Mouse (Mus musculus) intestine, postnatal 0 days (tissue): ENCODE results near the gene Eif2ak4. TPM values are rescaled to one million over a fixed set of nuclear protein-coding genes. Genes with fewer than 3 reads are reported as not detected.
A peak's percentile ranks its signal among the peaks of the same experiment; 100 is the strongest.

ENCODE experiments used
- ATAC-seq: fragments of 200-750 bp; cut with Nextera tagmentation; 2 replicates; pipeline ENCODE4 v1.8.0; 2017; ENCODE audit warnings: mild to moderate bottlenecking, moderate TSS enrichment, moderate library complexity
- H3K27ac ChIP-seq: fragments of 300-500 bp; sonication (generic); 2 replicates; pipeline ENCODE4 v1.5.1; 2014; ENCODE audit warnings: mild to moderate bottlenecking, low read depth, low read length, moderate library complexity
- H3K27me3 ChIP-seq: fragments of 300-500 bp; sonication (generic); replicated peaks from 2 replicates; pipeline ENCODE4 v1.6.1; 2014; ENCODE audit warnings: low read length, mixed read lengths; ENCODE audit not compliant: control insufficient read depth, insufficient read depth
- H3K36me3 ChIP-seq: fragments of 300-500 bp; sonication (generic); 2 replicates; pipeline ENCODE4 v1.6.1; 2014; ENCODE audit warnings: mild to moderate bottlenecking, moderate library complexity; ENCODE audit not compliant: control insufficient read depth, insufficient read depth
- H3K4me1 ChIP-seq: fragments of 300-500 bp; sonication (generic); replicated peaks from 2 replicates; pipeline ENCODE4 v1.6.1; 2014; ENCODE audit warnings: antibody characterized with exemption, low read length, mixed read lengths; ENCODE audit not compliant: control insufficient read depth, insufficient read depth
- H3K4me2 ChIP-seq: fragments of 300-500 bp; sonication (generic); replicated peaks from 2 replicates; pipeline ENCODE4 v1.6.1; 2014; ENCODE audit warnings: low read depth, mild to moderate bottlenecking, moderate library complexity
- H3K4me3 ChIP-seq: fragments of 300-500 bp; sonication (generic); 2 replicates; pipeline ENCODE4 v1.5.1; 2014; ENCODE audit warnings: low read depth, low read length
- H3K9ac ChIP-seq: fragments of 300-500 bp; sonication (generic); 2 replicates; pipeline ENCODE4 v1.6.1; 2014; ENCODE audit warnings: mild to moderate bottlenecking, low read depth, low read length
- H3K9me3 ChIP-seq: fragments of 300-500 bp; sonication (generic); 2 replicates; pipeline ENCODE4 v1.6.1; 2016; ENCODE audit warnings: mixed run types; ENCODE audit not compliant: control insufficient read depth
- CTCF ChIP-seq: sonication (generic); IDR thresholded peaks from 2 replicates; pipeline ENCODE4 v1.5.1; 2016; ENCODE audit warnings: low read depth, mild to moderate bottlenecking, control low read depth, antibody characterized with exemption, moderate library complexity
- WGBS: fragments of 180-500 bp; shearing (Covaris S2); extraction: QIAGEN DNeasy Blood & Tissue Kit; methylation state at CpG from one replicate; pipeline ENCODE4 v1.1.7; 2014; 5-methylcytosine and 5-hydroxymethylcytosine counted together
- polyA plus RNA-seq: library from polyadenylated mRNA; unstranded; fragments of >200 nt; fragmentation: Nextera tagmentation; extraction: Ambion mirVana; gene quantifications from 2 replicates; pipeline ENCODE4 v1.2.1, GENCODE M21; 2015

The Eif2ak4 gene
- polyA plus RNA-seq, 1 experiment from 2014 or later, result 3.7 TPM

DNA sequence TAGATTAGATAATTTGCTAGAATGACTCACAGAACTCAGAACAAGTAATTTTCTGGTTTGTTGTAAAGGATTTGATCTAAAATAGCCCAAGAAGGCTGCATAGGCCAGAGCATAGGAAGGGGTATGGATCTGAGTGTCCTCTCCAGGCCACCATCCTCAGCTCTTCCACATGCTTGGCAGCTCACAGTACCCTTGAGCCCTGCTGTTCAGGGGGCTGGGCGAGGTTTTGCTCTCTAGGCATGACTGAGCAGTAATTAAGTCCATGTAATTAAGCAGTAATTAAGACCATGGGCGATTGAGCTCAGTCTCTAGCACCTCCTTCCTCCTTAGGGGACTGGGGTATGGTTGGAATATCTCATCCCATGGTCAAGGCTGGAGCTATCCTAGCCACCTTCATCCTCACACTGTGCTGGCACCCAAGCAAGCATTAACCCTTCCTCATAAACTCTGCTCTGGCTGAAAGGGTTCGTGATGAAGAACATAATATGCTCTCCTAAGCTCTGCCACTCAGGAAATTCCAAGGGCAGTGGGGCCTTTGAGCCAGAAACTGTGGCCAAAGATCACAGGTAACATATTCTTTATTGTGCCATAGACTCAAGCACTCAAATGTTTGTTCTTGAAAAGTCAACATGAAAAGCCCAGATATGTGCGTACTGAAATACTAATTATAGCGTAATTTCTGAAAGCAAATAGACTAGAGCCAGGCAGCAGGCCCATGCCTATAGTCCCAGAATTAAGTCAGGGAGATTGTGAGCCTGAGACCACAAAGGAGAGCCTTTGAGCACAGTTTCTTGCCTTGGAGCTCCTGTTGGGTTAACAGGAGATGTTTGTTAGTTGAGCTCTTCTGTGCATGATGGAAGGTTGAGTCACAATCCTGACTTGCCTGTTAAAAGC, 13.7 kb downstream of the Eif2ak4 start:
- no peaks in the 10 kb centered on the region for H3K9me3 ChIP-seq
- H3K9ac ChIP-seq, result no peak overlapping the region
- no peak for TF ChIP-seq CTCF
- no peaks in the 10 kb centered on the region for H3K36me3 ChIP-seq
- 45% methylated on average over 5 of the region's 5 CpGs for WGBS
- H3K4me3 ChIP-seq, result no peak overlapping the region
- H3K27me3 ChIP-seq, result no peaks in the 10 kb centered on the region
- H3K4me1 ChIP-seq, result no peaks in the 10 kb centered on the region
- no peak; the same call in 1 of the 2 replicates for ATAC-seq
- 0 out of 2 replicates have a peak overlapping the region, but pooled peaks have one; percentile 4 for H3K27ac ChIP-seq
- H3K4me2 ChIP-seq, result no peak overlapping the region

DNA sequence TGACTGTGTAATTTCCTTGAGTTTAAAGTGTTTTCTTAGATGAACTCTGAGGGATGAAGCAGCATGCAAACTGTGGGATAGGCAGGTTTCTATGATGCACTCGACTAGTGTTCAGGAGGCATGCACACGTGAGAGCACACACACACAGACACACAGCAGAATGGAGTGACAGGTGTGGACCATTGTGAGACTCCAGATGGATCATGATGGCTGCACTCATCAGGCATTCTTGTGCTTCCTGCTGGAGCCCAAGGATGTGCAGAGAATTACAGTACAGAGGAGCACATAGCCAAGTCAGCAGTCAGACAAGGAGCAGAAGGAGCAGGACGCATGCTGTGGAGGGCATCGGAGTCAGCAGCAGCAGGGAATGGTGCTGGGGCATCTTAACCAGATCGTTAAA, 15.9 kb downstream of the Eif2ak4 start:
- WGBS, result 88% methylated on average over 5 of the region's 5 CpGs
- Histone ChIP-seq H3K4me2 (no peak overlapping the region), H3K4me1 (no peaks in the 10 kb centered on the region), H3K36me3 (peaks cover 3% of the 10 kb centered on the region; the same call in 1 of the 2 replicates), H3K27ac (no peak overlapping the region), H3K9ac (no peak overlapping the region), H3K4me3 (no peak overlapping the region), H3K9me3 (no peaks in the 10 kb centered on the region), H3K27me3 (no peaks in the 10 kb centered on the region)
- no peak for ATAC-seq
- TF ChIP-seq CTCF, result no peak

DNA sequence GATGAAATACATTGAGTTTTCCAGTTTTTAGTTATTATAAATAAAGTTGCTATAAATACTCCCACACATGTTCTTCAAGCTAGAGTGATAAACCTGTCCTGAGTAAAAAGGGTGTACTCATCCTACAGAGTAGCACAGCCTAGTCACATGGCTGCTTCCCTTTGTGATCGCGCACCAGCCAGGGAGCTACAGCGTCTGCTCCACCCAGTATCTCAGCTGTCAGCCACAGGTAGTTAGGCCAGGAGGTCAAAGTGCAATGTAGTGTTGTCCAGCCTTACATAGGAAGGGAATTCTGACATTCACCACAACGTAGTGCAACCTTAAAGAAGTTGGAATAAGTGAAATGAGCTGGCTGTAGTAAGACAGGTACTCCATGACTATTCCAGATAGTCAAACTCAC, 17.1 kb downstream of the Eif2ak4 start:
- Histone ChIP-seq H3K4me3 (no peak overlapping the region), H3K27me3 (no peaks in the 10 kb centered on the region), H3K36me3 (peaks cover 3% of the 10 kb centered on the region; the same call in 1 of the 2 replicates), H3K4me1 (no peaks in the 10 kb centered on the region), H3K27ac (no peak overlapping the region), H3K9ac (no peak overlapping the region), H3K9me3 (no peaks in the 10 kb centered on the region), H3K4me2 (no peak overlapping the region)
- ATAC-seq, result peak; percentile 76
- WGBS, result 44% methylated on average over 4 of the region's 4 CpGs
- TF ChIP-seq CTCF, result no peak

DNA sequence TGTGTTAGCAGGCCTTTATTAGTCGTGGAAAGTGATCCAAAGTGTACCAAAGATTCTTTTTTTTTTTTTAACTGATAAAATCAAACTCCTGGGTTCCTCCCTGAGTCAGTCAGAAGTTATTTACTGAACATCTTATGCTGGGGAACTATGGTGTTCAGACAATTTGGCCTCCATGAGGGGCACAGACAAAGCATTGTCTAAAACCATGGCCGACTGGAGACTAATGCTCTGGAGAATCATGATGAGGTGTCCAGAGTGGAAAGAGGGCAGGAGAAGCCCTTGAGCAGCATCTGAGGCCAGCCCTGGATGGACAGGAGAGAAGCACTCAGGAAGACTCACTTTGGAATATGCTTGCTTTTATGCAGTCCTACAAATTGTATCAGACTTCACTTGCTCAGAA, 18.4 kb downstream of the Eif2ak4 start:
- H3K4me1 ChIP-seq, result no peaks in the 10 kb centered on the region
- H3K9me3 ChIP-seq, result no peaks in the 10 kb centered on the region
- no peak overlapping the region for H3K27ac ChIP-seq
- H3K36me3 ChIP-seq, result peaks cover 8% of the 10 kb centered on the region
- no peak for ATAC-seq
- 71% methylated on average over 2 of the region's 2 CpGs for WGBS
- H3K9ac ChIP-seq, result no peak overlapping the region
- no peak for TF ChIP-seq CTCF
- no peaks in the 10 kb centered on the region for H3K27me3 ChIP-seq
- H3K4me3 ChIP-seq, result no peak overlapping the region
- no peak overlapping the region for H3K4me2 ChIP-seq

DNA sequence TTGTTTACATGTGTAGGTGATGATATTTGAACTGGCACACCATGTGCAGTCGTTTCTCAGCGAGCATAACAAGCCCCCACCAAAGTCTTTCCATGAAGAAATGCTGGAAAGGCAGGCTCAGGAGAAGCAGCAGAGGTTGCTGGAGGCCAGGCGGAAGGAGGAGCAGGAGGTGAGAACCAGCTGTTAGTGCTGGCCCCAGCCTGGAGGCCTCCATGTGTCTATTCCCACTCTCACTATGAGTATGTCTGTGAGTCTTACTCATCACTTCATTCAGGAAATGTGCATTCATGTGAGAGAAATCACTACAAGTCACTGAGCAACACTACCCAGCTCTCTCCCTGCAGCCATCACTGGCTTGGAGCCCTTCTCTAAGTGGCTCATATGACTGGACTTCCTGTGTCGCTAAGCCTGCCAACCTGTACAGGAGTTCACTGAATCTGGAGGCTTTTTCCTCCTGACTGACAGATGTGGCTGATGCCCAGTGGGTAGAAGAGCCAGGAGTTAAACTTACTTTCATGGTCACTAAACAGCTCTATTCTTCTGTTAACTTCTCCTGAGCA, 20.0 kb downstream of the Eif2ak4 start:
- H3K27ac ChIP-seq, result no peak overlapping the region
- 74% methylated on average over 4 of the region's 4 CpGs for WGBS
- peaks cover 17% of the 10 kb centered on the region for H3K36me3 ChIP-seq
- no peak for TF ChIP-seq CTCF
- no peaks in the 10 kb centered on the region for H3K27me3 ChIP-seq
- no peak overlapping the region for H3K9ac ChIP-seq
- H3K9me3 ChIP-seq, result no peaks in the 10 kb centered on the region
- H3K4me2 ChIP-seq, result no peak overlapping the region
- H3K4me3 ChIP-seq, result no peak overlapping the region
- ATAC-seq, result no peak
- H3K4me1 ChIP-seq, result no peaks in the 10 kb centered on the region

DNA sequence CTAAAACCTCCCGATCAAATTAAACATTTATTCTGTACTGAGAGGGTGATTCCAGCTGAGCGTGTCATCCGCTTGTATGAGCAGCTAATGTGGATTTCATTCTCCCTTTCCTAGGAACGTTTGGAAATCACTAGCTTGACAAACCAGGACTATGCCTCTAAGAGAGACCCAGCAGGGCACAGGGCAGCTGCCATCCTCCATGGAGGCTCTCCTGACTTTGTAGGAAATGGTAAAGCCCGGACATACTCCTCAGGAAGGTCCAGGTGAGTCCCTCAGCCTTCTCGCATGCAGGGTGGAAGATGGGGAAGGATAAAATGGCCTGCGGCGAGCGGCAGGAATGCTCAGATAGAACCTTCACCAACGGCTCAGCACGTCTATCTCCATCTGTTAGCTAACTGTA, 24.4 kb downstream of the Eif2ak4 start:
- Histone ChIP-seq H3K9ac (no peak overlapping the region), H3K27me3 (no peaks in the 10 kb centered on the region), H3K36me3 (peaks cover 42% of the 10 kb centered on the region), H3K4me3 (no peak overlapping the region), H3K27ac (no peak overlapping the region), H3K4me2 (no peak overlapping the region), H3K9me3 (no peaks in the 10 kb centered on the region), H3K4me1 (no peaks in the 10 kb centered on the region)
- no peak for ATAC-seq
- WGBS, result 93% methylated on average over 11 of the region's 11 CpGs
- TF ChIP-seq CTCF, result no peak
